Mouse (Mus musculus): Measurements from ENCODE around the gene Ntsr2. TPM values are rescaled to one million over a fixed set of nuclear protein-coding genes. Genes with fewer than 3 reads are reported as not detected.

The Ntsr2 gene
- total and polyA plus RNA-seq, 3 experiments, result not detected

GRCm38 (mm10) chr12:16639078-16639771 lies 14.0 kb upstream of the Ntsr2 start:
- H3K9me3 ChIP-seq (replicated peaks; ENCODE audit: low read length), result no peaks in the 10 kb centered on the region
- H3K4me1 ChIP-seq (ENCODE audit: control insufficient read depth in 1 of 2, insufficient read depth in 2 of 2), result peaks cover 8 to 11% of the 10 kb centered on the region in 2 experiments
- H3K36me3 ChIP-seq (replicated peaks in 1 of 2; ENCODE audit: control insufficient read depth in 1 of 2, insufficient read depth in 1 of 2, low read length in 1 of 2), result no peaks in the 10 kb centered on the region
- no peak overlapping the region for H3K27ac ChIP-seq (ENCODE audit: insufficient read depth, low read depth)
- no peak overlapping the region for H3K9ac ChIP-seq (ENCODE audit: insufficient read depth, low read depth)
- TF ChIP-seq SMC3 (IDR thresholded peaks at IDR 0.05; ENCODE audit: low read depth, low read length), result peak; percentile 36
- TF ChIP-seq E2F4 (IDR thresholded peaks at IDR 0.05; ENCODE audit: insufficient replicate concordance, low read depth, low read length), result no peak
- peak; percentile 46 to 73; a peak in 3 of 4 replicates for TF ChIP-seq CTCF (conservative IDR thresholded peaks at IDR 0.05 in 1 of 2, IDR thresholded peaks at IDR 0.05 in 1 of 2; ENCODE audit: low read depth in 2 of 2, low read length in 2 of 2)
- peak; percentile 61 for TF ChIP-seq CHD2 (IDR thresholded peaks at IDR 0.05; ENCODE audit: low read length)
- 0 out of 2 replicates have a peak, but pooled peaks have one; percentile 23 for TF ChIP-seq MEF2A (IDR thresholded peaks at IDR 0.05; ENCODE audit: borderline replicate concordance, low read depth, low read length)
- TF ChIP-seq RAD21 (IDR thresholded peaks at IDR 0.05; ENCODE audit: low read depth, low read length), result peak; percentile 15
- TF ChIP-seq CHD1 (IDR thresholded peaks at IDR 0.05; ENCODE audit: low read depth, low read length), result no peak
- TF ChIP-seq ETS1 (conservative IDR thresholded peaks at IDR 0.05; ENCODE audit: low read depth, low read length), result no peak
- TF ChIP-seq MAX (IDR thresholded peaks at IDR 0.05; ENCODE audit: low read length), result no peak
- in situ Hi-C loops (cut with MboI; ENCODE audit: low pct_ligation_motif_present, low pct_unique_long_range_greater_than_20kb, low sequenced_read_pairs), result no loop called here
- peaks cover 2% of the 10 kb centered on the region for H3K27me3 ChIP-seq (replicated peaks)
- no peaks in the 10 kb centered on the region for H3K79me2 ChIP-seq (replicated peaks; ENCODE audit: control insufficient read depth, extremely low read depth, insufficient read depth, poor library complexity, severe bottlenecking)
- dilution Hi-C loops (cut with MboI; ENCODE audit: extremely low pct_ligation_motif_present, extremely low pct_unique_long_range_greater_than_20kb, low sequenced_read_pairs), result no loop called here
- no peak overlapping the region for H3K4me3 ChIP-seq (replicated peaks in 1 of 3; ENCODE audit: low read depth in 2 of 3, low read length in 2 of 3, poor library complexity in 1 of 3)
- peak; percentile 46 for DNase-seq (ENCODE audit: extremely low read depth)
- peak overlapping the region; percentile 82 for H3K4me2 ChIP-seq (ENCODE audit: insufficient read depth, low read depth, poor library complexity, severe bottlenecking)

- dilution Hi-C loops (cut with MboI; ENCODE audit: extremely low pct_ligation_motif_present, extremely low pct_unique_long_range_greater_than_20kb, low sequenced_read_pairs), result no loop called here
These were observed 13.1 kb upstream of the Ntsr2 start for GRCm38 (mm10) chr12:16640075-16640474.

More at GRCm38 (mm10) chr12:16640075-16640474, 13.1 kb upstream of the Ntsr2 start:
- H3K4me2 ChIP-seq (ENCODE audit: insufficient read depth, low read depth, poor library complexity, severe bottlenecking), result no peak overlapping the region
- peaks cover 8 to 11% of the 10 kb centered on the region in 2 experiments for H3K4me1 ChIP-seq (ENCODE audit: control insufficient read depth in 1 of 2, insufficient read depth in 2 of 2)
- H3K4me3 ChIP-seq (replicated peaks in 1 of 3; ENCODE audit: low read depth in 2 of 3, low read length in 2 of 3, poor library complexity in 1 of 3), result no peak overlapping the region
- H3K27ac ChIP-seq (ENCODE audit: insufficient read depth, low read depth), result no peak overlapping the region
- H3K79me2 ChIP-seq (replicated peaks; ENCODE audit: control insufficient read depth, extremely low read depth, insufficient read depth, poor library complexity, severe bottlenecking), result no peaks in the 10 kb centered on the region
- DNase-seq (ENCODE audit: extremely low read depth), result no peak
- TF ChIP-seq EP300 (IDR thresholded peaks at IDR 0.05; ENCODE audit: low read length), result no peak
- no peak for TF ChIP-seq CTCF (conservative IDR thresholded peaks at IDR 0.05 in 1 of 2, IDR thresholded peaks at IDR 0.05 in 1 of 2; ENCODE audit: low read depth in 2 of 2, low read length in 2 of 2)
- TF ChIP-seq JUN (IDR thresholded peaks at IDR 0.05; ENCODE audit: insufficient read depth, low read depth, low read length), result no peak
- no peak for TF ChIP-seq SIN3A (IDR thresholded peaks at IDR 0.05; ENCODE audit: low read length)
- TF ChIP-seq HCFC1 (IDR thresholded peaks at IDR 0.05; ENCODE audit: low read depth, low read length), result no peak
- no peak for TF ChIP-seq MAX (IDR thresholded peaks at IDR 0.05; ENCODE audit: low read length)
- TF ChIP-seq ZMIZ1 (IDR thresholded peaks at IDR 0.05; ENCODE audit: low read depth, low read length), result no peak
- no peak for TF ChIP-seq NRF1 (IDR thresholded peaks at IDR 0.05; ENCODE audit: low read depth, low read length)
- no peak for TF ChIP-seq ETS1 (conservative IDR thresholded peaks at IDR 0.05; ENCODE audit: low read depth, low read length)
- no peak for TF ChIP-seq MYC (IDR thresholded peaks at IDR 0.05; ENCODE audit: low read depth, low read length)
- no peak for TF ChIP-seq PAX5 (IDR thresholded peaks at IDR 0.05; ENCODE audit: low read length)
- H3K27me3 ChIP-seq (replicated peaks), result peaks cover 2% of the 10 kb centered on the region
- no peak overlapping the region for H3K9ac ChIP-seq (ENCODE audit: insufficient read depth, low read depth)
- in situ Hi-C loops (cut with MboI; ENCODE audit: low pct_ligation_motif_present, low pct_unique_long_range_greater_than_20kb, low sequenced_read_pairs), result no loop called here
- H3K9me3 ChIP-seq (replicated peaks; ENCODE audit: low read length), result no peaks in the 10 kb centered on the region
- H3K36me3 ChIP-seq (replicated peaks in 1 of 2; ENCODE audit: control insufficient read depth in 1 of 2, insufficient read depth in 1 of 2, low read length in 1 of 2), result no peaks in the 10 kb centered on the region

All from CH12.LX (cell line).